ENCODE assay signal across 12 mouse cellular contexts in genomic region chr8:121164017-121164469, GRCm38 (mm10). TPM values are rescaled to one million over a fixed set of nuclear protein-coding genes. Genes with fewer than 3 reads are reported as not detected.
DNase-seq lines count a peak whose midpoint lies in the region; ATAC-seq lines count a peak whose summit lies in the region.
"Had no signal": no experiment of that assay in that cellular context is flagged by ENCODE, and none has a peak within 500 bp of the region (broad histone marks: within the 10 kb centered on the region; RNA-seq: fewer than 3 reads in every experiment).

No protein-coding gene starts in this region.

- ATAC-seq in common myeloid progenitor, adult 5-6 weeks (replicated peaks; ENCODE audit: low read depth, poor library complexity, severe bottlenecking): peak; percentile 65
- ATAC-seq: midbrain, embryonic 13.5 days had no signal

- 63% methylated on average over 8 of the region's 8 CpGs for WGBS in midbrain, embryonic 10.5 days

- intact Hi-C loops in gastrocnemius, postnatal 14 days (cut with DNase I; ENCODE audit: low total_unique reads): no loop called here

- no peak overlapping the region for H3K27ac ChIP-seq in midbrain, embryonic 10.5 days (replicated peaks)
- H3K27ac ChIP-seq: midbrain, embryonic 13.5 days had no signal

- H3K36me3 ChIP-seq in midbrain, embryonic 10.5 days: no peaks in the 10 kb centered on the region
- H3K36me3 ChIP-seq: midbrain, embryonic 13.5 days had no signal

- H3K27me3 ChIP-seq in midbrain, embryonic 10.5 days (ENCODE audit: low read depth, poor library complexity, severe bottlenecking): peaks cover 2% of the 10 kb centered on the region; the same call in 1 of the 2 replicates
- H3K27me3 ChIP-seq: midbrain, embryonic 13.5 days had no signal

- DNase-seq in NIH3T3 (ENCODE audit: low read depth): peak; percentile 97
- DNase-seq in kidney, adult 8-10 months: peak; percentile 48 to 55
- DNase-seq in lung, postnatal 25 days (ENCODE audit: low spot score): peak; percentile 59
- no peak for DNase-seq in embryo, embryonic 10 days (ENCODE audit: low spot score)
- DNase-seq in gastrocnemius, postnatal 14 days: no peak
- DNase-seq in thymus, postnatal 0 days (ENCODE audit: low spot score): no peak
- DNase-seq in midbrain, embryonic 10.5 days (ENCODE audit: low spot score): no peak
- DNase-seq: cerebellum, adult 18-20 months; right cerebral cortex, postnatal 4 days had no signal

- peaks cover 6% of the 10 kb centered on the region; the same call in 1 of the 2 replicates for H3K4me1 ChIP-seq in midbrain, embryonic 10.5 days
- H3K4me1 ChIP-seq: midbrain, embryonic 13.5 days had no signal

- no peaks in the 10 kb centered on the region for H3K9me3 ChIP-seq in midbrain, embryonic 10.5 days (replicated peaks)
- H3K9me3 ChIP-seq: midbrain, embryonic 13.5 days had no signal

- no peak overlapping the region for H3K4me3 ChIP-seq in midbrain, embryonic 10.5 days
- H3K4me3 ChIP-seq: midbrain, embryonic 13.5 days had no signal

RNA-seq across cellular contexts. Expression of gene Foxl1, which starts 36.3 kb away (rescaled TPM):
- not detected in 2 replicates for total RNA-seq in common myeloid progenitor, adult 5-6 weeks (2017)
- under 1 TPM in 1 of 2 experiments, not detected in 1; 0.10 TPM for total RNA-seq in gastrocnemius, postnatal 14 days (2021)
- 0.10 and 0.12 TPM in 2 replicates for polyA plus RNA-seq in thymus, postnatal 0 days (2015; fragmentation: Nextera tagmentation; extraction: Ambion mirVana)
- 1.1 TPM in 2 replicates for polyA plus RNA-seq in midbrain, embryonic 10.5 days (2016; fragmentation: Nextera tagmentation; extraction: Ambion mirVana)
- total RNA-seq: layer of hippocampus, adult 18-20 months had no signal

RNA-seq across cellular contexts. Expression of gene Foxc2, which starts 48.1 kb away (rescaled TPM):
- not detected in 2 replicates for total RNA-seq in common myeloid progenitor, adult 5-6 weeks (2017)
- under 1 TPM; 0.33 to 0.45 TPM for total RNA-seq in gastrocnemius, postnatal 14 days (2021)
- 0.31 and 0.39 TPM in 2 replicates for polyA plus RNA-seq in thymus, postnatal 0 days (2015; fragmentation: Nextera tagmentation; extraction: Ambion mirVana)
- 5.1 and 6.1 TPM in 2 replicates for polyA plus RNA-seq in midbrain, embryonic 10.5 days (2016; fragmentation: Nextera tagmentation; extraction: Ambion mirVana)

RNA-seq across cellular contexts. Expression of gene Mthfsd, which starts 55.9 kb away (rescaled TPM):
- 7.1 and 12.0 TPM in 2 replicates for total RNA-seq in common myeloid progenitor, adult 5-6 weeks (2017)
- total RNA-seq in gastrocnemius, postnatal 14 days (2021): 10 to 100 TPM; 12.5 to 13.0 TPM
- 36.4 and 37.1 TPM in 2 replicates for polyA plus RNA-seq in thymus, postnatal 0 days (2015; fragmentation: Nextera tagmentation; extraction: Ambion mirVana)
- 66.3 and 66.8 TPM in 2 replicates for polyA plus RNA-seq in midbrain, embryonic 10.5 days (2016; fragmentation: Nextera tagmentation; extraction: Ambion mirVana)

Comparison
In these comparisons a context has a peak if more than half of its experiments do, and no peak if none do; other contexts are left out.
1. DNase-seq: peak in NIH3T3 (single experiment), kidney, adult 8-10 months (2 of 2) and lung, postnatal 25 days (single experiment); none in embryo, embryonic 10 days (single experiment), gastrocnemius, postnatal 14 days (single experiment), thymus, postnatal 0 days (single experiment) and midbrain, embryonic 10.5 days (single experiment).